Mouse (Mus musculus): Measurements from ENCODE around the gene Spaca7. TPM values are rescaled to one million over a fixed set of nuclear protein-coding genes. Genes with fewer than 3 reads are reported as not detected.

Gene Spaca7
- polyA plus RNA-seq, 1 experiment from 2014 or later, result not detected

Other genes with a start within 250 kb of the Spaca7 start
- 1.2 and 1.4 TPM in 2 replicates for gene Sox1, start 177.7 kb upstream of the Spaca7 start, polyA plus RNA-seq (2015; fragmentation: Nextera tagmentation; extraction: Ambion mirVana)
- 37.2 and 41.7 TPM in 2 replicates for gene Tubgcp3, start 99.2 kb downstream of the Spaca7 start, polyA plus RNA-seq (2015; fragmentation: Nextera tagmentation; extraction: Ambion mirVana)
- 8.9 and 9.5 TPM in 2 replicates for gene Atp11a, start 184.0 kb downstream of the Spaca7 start, polyA plus RNA-seq (2015; fragmentation: Nextera tagmentation; extraction: Ambion mirVana)